Mouse (Mus musculus) retina, postnatal 7 days (tissue): ENCODE data around the gene Ube3c.

Experiments used
- DNase-seq: peaks from one replicate; pipeline ENCODE4 v3.0.0-alpha.2; 2012; ENCODE audit warnings: low read depth, low spot score

Gene Ube3c

GRCm38 (mm10) chr5:29672551-29672950 is 103.5 kb downstream of the Ube3c start:
- no peak for DNase-seq

- DNase-seq = no peak
These were observed 105.3 kb downstream of the Ube3c start for GRCm38 (mm10) chr5:29674305-29674704.

GRCm38 (mm10) chr5:29676445-29676844 is 107.4 kb downstream of the Ube3c start:
- DNase-seq = no peak

- DNase-seq = no peak
These were observed 116.0 kb downstream of the Ube3c start for GRCm38 (mm10) chr5:29685085-29685484.

- peak; percentile 41 for DNase-seq
These were observed 118.6 kb downstream of the Ube3c start for GRCm38 (mm10) chr5:29687671-29688070.

GRCm38 (mm10) chr5:29688352-29688751 is 119.3 kb downstream of the Ube3c start:
- no peak for DNase-seq

GRCm38 (mm10) chr5:29698493-29698892 is 129.5 kb downstream of the Ube3c start:
- no peak for DNase-seq

GRCm38 (mm10) chr5:29699520-29700202 is 130.6 kb downstream of the Ube3c start:
- DNase-seq = no peak

- no peak for DNase-seq
These were observed 138.2 kb downstream of the Ube3c start for GRCm38 (mm10) chr5:29707241-29707640.

GRCm38 (mm10) chr5:29708258-29708657 is 139.2 kb downstream of the Ube3c start:
- no peak for DNase-seq

- no peak for DNase-seq
These were observed 142.6 kb downstream of the Ube3c start for GRCm38 (mm10) chr5:29711631-29712030.

- DNase-seq = no peak
These were observed 143.9 kb downstream of the Ube3c start for GRCm38 (mm10) chr5:29712906-29713305.

GRCm38 (mm10) chr5:29721159-29721558 is 152.1 kb downstream of the Ube3c start:
- no peak for DNase-seq

GRCm38 (mm10) chr5:29725369-29725768 is 156.3 kb downstream of the Ube3c start:
- no peak for DNase-seq
